Mouse (Mus musculus) bone marrow macrophage, adult 2 months (primary cell): ENCODE data around the gene C130026I21Rik.
"Not testable (repeated sequence)": the region's sequence is repeated elsewhere in the genome, so short reads cannot be mapped to it uniquely, and the experiment has no call there.

Source experiments
- CTCF ChIP-seq: IDR thresholded peaks from 2 replicates; pipeline ENCODE4 v1.5.1; 2012; ENCODE audit warnings: low read depth, mild to moderate bottlenecking, low read length, moderate library complexity
- POLR2A ChIP-seq: IDR thresholded peaks from 2 replicates; pipeline ENCODE4 v1.6.1; 2012; ENCODE audit warnings: mild to moderate bottlenecking, low read depth, low read length, borderline replicate concordance

DNA sequence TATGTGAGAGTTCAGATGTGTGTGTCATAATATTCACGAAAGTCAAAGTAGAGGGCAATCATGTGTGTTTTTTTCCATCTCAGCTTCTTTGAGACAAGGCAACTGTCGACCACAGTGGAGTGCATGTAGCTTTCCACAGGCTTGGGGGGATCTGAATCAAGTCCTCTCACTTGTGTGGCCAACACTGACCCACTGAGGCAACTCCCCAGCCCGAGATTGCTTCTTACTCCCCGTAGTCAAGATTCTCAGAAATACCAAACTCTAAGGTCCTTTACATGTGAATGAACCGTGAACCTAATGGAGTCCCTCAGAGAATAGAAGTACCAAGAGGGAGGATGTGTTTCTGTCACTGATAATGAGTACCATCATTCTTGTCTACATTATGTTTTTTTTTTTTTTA lies 76.6 kb downstream of the C130026I21Rik start:
- TF ChIP-seq CTCF, POLR2A: not testable (repeated sequence)
